Comparison of ENCODE assay signal across 23 mouse cellular contexts in the genomic region with DNA sequence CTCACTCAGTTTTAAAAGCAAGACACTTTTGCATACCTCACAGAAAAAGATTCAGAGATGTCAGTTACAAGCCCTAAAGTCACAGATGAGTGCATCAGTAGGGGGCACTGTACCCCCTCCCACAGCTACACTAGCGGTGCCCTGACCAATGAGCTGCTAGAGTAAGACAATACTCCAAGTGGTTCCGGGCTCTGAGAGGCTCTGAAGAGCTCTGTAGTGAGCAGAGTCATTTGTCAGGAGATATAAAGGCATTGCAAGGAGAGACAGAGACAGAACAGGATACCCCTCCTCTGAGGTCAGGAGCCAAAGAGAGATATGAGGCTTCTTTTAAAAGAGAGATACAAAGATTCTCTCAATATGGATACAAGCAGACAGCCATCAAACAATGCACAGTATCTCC.
DNase-seq lines count a peak whose midpoint lies in the region; ATAC-seq and TF ChIP-seq lines count a peak whose summit lies in the region.
"Had no signal": no experiment of that assay in that cellular context is flagged by ENCODE, and none has a peak within 500 bp of the region (broad histone marks: within the 10 kb centered on the region; RNA-seq: fewer than 3 reads in every experiment).

No protein-coding gene starts in this region.

- H3K9ac ChIP-seq in embryonic facial prominence, embryonic 11.5 days (replicated peaks; ENCODE audit: low read length), result no peak overlapping the region
- H3K9ac ChIP-seq: heart, embryonic 12.5 days; hindbrain, embryonic 14.5 days; kidney, embryonic 15.5 days; liver, embryonic 12.5 days; liver, postnatal 0 days had no signal

- no peak for ATAC-seq in embryonic facial prominence, embryonic 11.5 days (replicated peaks; ENCODE audit: insufficient number of reproducible peaks, low FRiP score, low TSS enrichment, low read depth)
- ATAC-seq: CD4-positive, CD25-positive, alpha-beta regulatory T cell, adult 4 months; inflammation-experienced regulatory T-cells, adult 6 months; liver, embryonic 12.5 days; liver, postnatal 0 days had no signal

- no peak for TF ChIP-seq POLR2A in brain, embryonic 14.5 days (IDR thresholded peaks at IDR 0.05; ENCODE audit: borderline replicate concordance, extremely low read depth, insufficient read depth, insufficient read length, poor library complexity, severe bottlenecking)

- DNase-seq in embryonic facial prominence, embryonic 11.5 days (ENCODE audit: low spot score), result peak; percentile 2
- no peak for DNase-seq in embryonic facial prominence, embryonic 10.5 days (ENCODE audit: low spot score)
- no peak for DNase-seq in layer of hippocampus, adult 2 months (ENCODE audit: low spot score in 2 of 2)
- DNase-seq in layer of hippocampus, adult 9-11 months, result no peak
- peak; percentile 12 for DNase-seq in ES-CJ7 (ENCODE audit: low read depth, low spot score)
- peak; percentile 36 for DNase-seq in brain, embryonic 14.5 days (ENCODE audit: low read depth)
- DNase-seq in heart, adult 9 months (ENCODE audit: low spot score in 2 of 2), result no peak
- DNase-seq: gastrocnemius, postnatal 36 days; heart, adult 18-20 months; heart, postnatal 4 days; kidney, adult 11 months; kidney, postnatal 25 days; liver, postnatal 0 days; lung, postnatal 4 days; thymus, adult 2 months; thymus, postnatal 36 days had no signal

- peak; percentile 52 for TF ChIP-seq CTCF in layer of hippocampus, adult 2 months (conservative IDR thresholded peaks at IDR 0.05)
- no peak for TF ChIP-seq CTCF in brain, embryonic 14.5 days (IDR thresholded peaks at IDR 0.05; ENCODE audit: borderline replicate concordance, extremely low read depth, insufficient read depth, insufficient read length)

- H3K27ac ChIP-seq in embryonic facial prominence, embryonic 11.5 days (replicated peaks; ENCODE audit: low read depth, low read length), result no peak overlapping the region
- H3K27ac ChIP-seq in embryonic facial prominence, embryonic 10.5 days (replicated peaks), result no peak overlapping the region
- no peak overlapping the region for H3K27ac ChIP-seq in layer of hippocampus, adult 2 months
- H3K27ac ChIP-seq: hindbrain, embryonic 14.5 days; kidney, embryonic 15.5 days; liver, embryonic 12.5 days had no signal

- no peaks in the 10 kb centered on the region for H3K27me3 ChIP-seq in embryonic facial prominence, embryonic 11.5 days (ENCODE audit: control insufficient read depth, insufficient read depth, low read length)
- H3K27me3 ChIP-seq in embryonic facial prominence, embryonic 10.5 days (replicated peaks; ENCODE audit: low read depth, poor library complexity, severe bottlenecking), result no peaks in the 10 kb centered on the region
- H3K27me3 ChIP-seq: heart, embryonic 12.5 days; kidney, embryonic 15.5 days; liver, embryonic 12.5 days; megakaryocyte, embryonic 14.5 days had no signal

- 46% methylated on average over 2 of the region's 2 CpGs for WGBS in embryonic facial prominence, embryonic 11.5 days
- WGBS in embryonic facial prominence, embryonic 10.5 days, result 34% methylated on average over 2 of the region's 2 CpGs

- H3K9me3 ChIP-seq in embryonic facial prominence, embryonic 11.5 days (replicated peaks; ENCODE audit: control insufficient read depth, low read length), result no peaks in the 10 kb centered on the region
- H3K9me3 ChIP-seq in embryonic facial prominence, embryonic 10.5 days, result no peaks in the 10 kb centered on the region
- H3K9me3 ChIP-seq: heart, embryonic 12.5 days; kidney, embryonic 15.5 days; liver, embryonic 12.5 days had no signal

- no peak overlapping the region for H3K4me3 ChIP-seq in embryonic facial prominence, embryonic 11.5 days (ENCODE audit: low read depth, low read length)
- no peak overlapping the region for H3K4me3 ChIP-seq in embryonic facial prominence, embryonic 10.5 days
- H3K4me3 ChIP-seq in layer of hippocampus, adult 2 months, result no peak overlapping the region
- H3K4me3 ChIP-seq: heart, embryonic 12.5 days; kidney, embryonic 15.5 days; liver, embryonic 12.5 days; megakaryocyte, embryonic 14.5 days had no signal

- H3K4me2 ChIP-seq in embryonic facial prominence, embryonic 11.5 days (ENCODE audit: low read depth, low read length), result no peak overlapping the region
- H3K4me2 ChIP-seq: heart, embryonic 12.5 days; hindbrain, embryonic 14.5 days; kidney, embryonic 15.5 days; liver, embryonic 12.5 days had no signal

- H3K4me1 ChIP-seq in embryonic facial prominence, embryonic 11.5 days (ENCODE audit: control insufficient read depth, insufficient read depth, low read length), result no peaks in the 10 kb centered on the region
- H3K4me1 ChIP-seq in embryonic facial prominence, embryonic 10.5 days, result no peaks in the 10 kb centered on the region
- H3K4me1 ChIP-seq: heart, embryonic 12.5 days; kidney, embryonic 15.5 days; liver, embryonic 12.5 days; megakaryocyte, embryonic 14.5 days had no signal

- H3K36me3 ChIP-seq in embryonic facial prominence, embryonic 11.5 days (replicated peaks; ENCODE audit: control insufficient read depth, insufficient read depth, low read depth, low read length), result no peaks in the 10 kb centered on the region
- no peaks in the 10 kb centered on the region for H3K36me3 ChIP-seq in embryonic facial prominence, embryonic 10.5 days (replicated peaks)
- H3K36me3 ChIP-seq: heart, embryonic 12.5 days; kidney, embryonic 15.5 days; liver, embryonic 12.5 days had no signal

Comparison
In these comparisons a context has a peak if more than half of its experiments do, and no peak if none do; other contexts are left out.
1. DNase-seq: peak in embryonic facial prominence, embryonic 11.5 days (single experiment), ES-CJ7 (single experiment) and brain, embryonic 14.5 days (single experiment); none in embryonic facial prominence, embryonic 10.5 days (single experiment), layer of hippocampus, adult 2 months (0 of 2), layer of hippocampus, adult 9-11 months (single experiment) and heart, adult 9 months (0 of 2).